Mouse (Mus musculus) intestine, embryonic 14.5 days (tissue): ENCODE data around the gene Lingo1. TPM values are rescaled to one million over a fixed set of nuclear protein-coding genes. Genes with fewer than 3 reads are reported as not detected.

ENCODE experiments used
- ATAC-seq: fragments of 200-750 bp; cut with Nextera tagmentation; replicated peaks from 2 replicates; pipeline ENCODE4 v1.8.0; 2017; ENCODE audit warnings: low read depth, moderate number of reproducible peaks, moderate TSS enrichment, moderate library complexity; ENCODE audit not compliant: low FRiP score, low TSS enrichment
- DNase-seq: peaks from one replicate; pipeline ENCODE4 v3.0.0-alpha.2; 2018; ENCODE audit warnings: low spot score
- H3K27ac ChIP-seq: fragments of 300-500 bp; sonication (generic); 2 replicates; pipeline ENCODE4 v1.5.1; 2014; ENCODE audit warnings: low read depth, mild to moderate bottlenecking, control low read depth
- H3K27me3 ChIP-seq: fragments of 300-500 bp; sonication (generic); replicated peaks from 2 replicates; pipeline ENCODE4 v1.6.1; 2014; ENCODE audit warnings: low read length, control low read depth; ENCODE audit not compliant: control insufficient read depth, insufficient read depth
- H3K36me3 ChIP-seq: fragments of 300-500 bp; sonication (generic); 2 replicates; pipeline ENCODE4 v1.6.1; 2014; ENCODE audit warnings: low read length, control low read depth; ENCODE audit not compliant: control insufficient read depth, insufficient read depth
- H3K4me1 ChIP-seq: fragments of 300-500 bp; sonication (generic); replicated peaks from 2 replicates; pipeline ENCODE4 v1.6.1; 2014; ENCODE audit warnings: low read length, control low read depth, mixed read lengths; ENCODE audit not compliant: control insufficient read depth, insufficient read depth
- H3K4me2 ChIP-seq: fragments of 300-500 bp; sonication (generic); 2 replicates; pipeline ENCODE4 v1.6.1; 2014; ENCODE audit warnings: low read length
- H3K4me3 ChIP-seq: fragments of 300-500 bp; sonication (generic); 2 replicates; pipeline ENCODE4 v1.5.1; 2014; ENCODE audit warnings: low read depth, low read length, control low read depth, mixed read lengths
- H3K9ac ChIP-seq: fragments of 300-500 bp; sonication (generic); 2 replicates; pipeline ENCODE4 v1.6.1; 2014; ENCODE audit warnings: mild to moderate bottlenecking, low read length
- H3K9me3 ChIP-seq: fragments of 300-500 bp; sonication (generic); 2 replicates; pipeline ENCODE4 v1.6.1; 2016; ENCODE audit warnings: low read length, control low read depth; ENCODE audit not compliant: control insufficient read depth
- WGBS: fragments of 180-500 bp; shearing (Covaris S2); extraction: QIAGEN DNeasy Blood & Tissue Kit; methylation state at CpG from one replicate; pipeline ENCODE4 v1.1.7; 2014; 5-methylcytosine and 5-hydroxymethylcytosine counted together
- polyA plus RNA-seq: library from polyadenylated mRNA; unstranded; fragments of >200 nt; fragmentation: Nextera tagmentation; extraction: Ambion mirVana; gene quantifications from 2 replicates; pipeline ENCODE4 v1.2.1, GENCODE M21; 2014

The Lingo1 gene
- polyA plus RNA-seq, 1 experiment from 2014 or later = 1.9 TPM

DNA sequence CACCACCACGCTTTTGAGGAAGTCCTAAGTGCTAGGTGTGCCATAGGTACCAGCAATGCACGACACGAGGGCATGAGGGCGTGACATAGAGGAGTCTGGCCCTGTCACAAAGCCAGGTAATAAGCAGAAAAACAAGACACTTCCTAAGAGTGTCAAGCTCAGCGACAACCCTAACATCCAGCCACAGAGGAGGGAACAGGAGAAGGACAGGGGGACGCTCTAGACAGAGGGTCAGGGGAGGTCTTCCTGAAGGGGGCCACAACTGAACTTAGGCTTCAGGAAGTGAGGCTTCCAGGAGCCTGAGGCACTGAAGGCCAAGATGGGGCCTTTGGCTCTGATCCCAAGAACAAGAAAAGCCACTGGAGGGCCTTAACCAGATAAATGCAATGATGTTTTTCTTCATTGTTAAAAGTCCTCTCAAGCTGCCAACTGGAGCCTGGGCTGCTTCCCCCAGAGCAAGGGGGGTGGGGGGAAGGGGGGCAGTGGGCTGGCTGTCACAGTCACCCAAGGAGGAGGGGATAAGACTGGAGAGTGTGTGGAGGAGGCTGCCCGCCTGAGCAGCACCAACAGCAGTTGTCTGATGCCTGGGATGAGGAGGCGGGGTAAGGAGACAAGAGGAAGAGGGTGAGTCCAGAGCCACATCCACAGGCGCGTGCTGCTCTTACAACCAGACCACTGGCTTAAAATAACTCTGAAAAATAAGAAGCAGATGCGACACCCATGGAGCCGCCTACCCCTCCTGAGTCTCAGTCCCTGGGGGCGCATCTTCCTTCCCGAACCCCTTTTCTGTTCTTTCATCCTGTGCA, 109.7 kb downstream of the Lingo1 start:
- 53% methylated on average over 14 of the region's 14 CpGs for WGBS
- no peaks in the 10 kb centered on the region for H3K27me3 ChIP-seq
- ATAC-seq (0 out of 2 replicates have a peak, but pooled peaks have one; percentile 68), DNase-seq (no peak)
- H3K9me3 ChIP-seq = no peaks in the 10 kb centered on the region
- H3K36me3 ChIP-seq = no peaks in the 10 kb centered on the region
- H3K9ac ChIP-seq = no peak overlapping the region
- H3K4me2 ChIP-seq = no peak overlapping the region
- H3K4me1 ChIP-seq = peaks cover 4% of the 10 kb centered on the region; the same call in 1 of the 2 replicates
- 0 out of 2 replicates have a peak overlapping the region, but pooled peaks have one; percentile 14 for H3K27ac ChIP-seq
- no peak overlapping the region for H3K4me3 ChIP-seq

GRCm38 (mm10) chr9:56682826-56683225, 113.4 kb downstream of the Lingo1 start:
- H3K27me3 ChIP-seq = no peaks in the 10 kb centered on the region
- ATAC-seq (no peak), DNase-seq (no peak)
- H3K36me3 ChIP-seq = no peaks in the 10 kb centered on the region
- H3K9ac ChIP-seq = no peak overlapping the region
- no peak overlapping the region for H3K4me3 ChIP-seq
- H3K4me2 ChIP-seq = no peak overlapping the region
- H3K4me1 ChIP-seq = peaks cover 4% of the 10 kb centered on the region; the same call in 1 of the 2 replicates
- H3K9me3 ChIP-seq = 0 out of 2 replicates have a peak, but pooled peaks cover 3% of the 10 kb centered on the region
- 47% methylated on average over 4 of the region's 4 CpGs for WGBS
- H3K27ac ChIP-seq = no peak overlapping the region

DNA sequence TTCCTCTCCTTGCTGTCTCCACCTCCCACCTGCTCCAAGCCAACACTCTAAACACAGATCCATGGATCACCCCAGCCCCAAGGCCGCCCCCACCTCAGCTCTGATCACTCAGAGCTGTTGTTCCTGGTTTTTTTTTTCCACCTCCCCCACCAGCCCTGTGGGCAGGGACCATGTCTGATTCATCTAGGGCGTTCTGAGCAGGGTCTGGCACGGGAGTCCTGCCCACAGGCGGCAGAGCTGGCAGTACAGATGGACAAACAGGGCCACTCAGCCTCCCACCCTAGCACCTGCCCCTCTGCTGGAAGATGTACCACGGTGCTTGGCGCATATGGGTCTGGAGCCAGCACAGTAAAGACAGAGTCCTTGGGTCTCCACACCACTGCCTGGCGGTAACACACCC, 114.3 kb downstream of the Lingo1 start:
- H3K27me3 ChIP-seq = no peaks in the 10 kb centered on the region
- peaks cover under 1% of the 10 kb centered on the region; the same call in 1 of the 2 replicates for H3K4me1 ChIP-seq
- 0 out of 2 replicates have a peak, but pooled peaks cover 3% of the 10 kb centered on the region for H3K9me3 ChIP-seq
- no peak for ATAC-seq
- no peak overlapping the region for H3K27ac ChIP-seq
- no peak overlapping the region for H3K9ac ChIP-seq
- no peak overlapping the region for H3K4me2 ChIP-seq
- DNase-seq = no peak
- H3K36me3 ChIP-seq = no peaks in the 10 kb centered on the region
- 83% methylated on average over 7 of the region's 7 CpGs for WGBS
- no peak overlapping the region for H3K4me3 ChIP-seq

GRCm38 (mm10) chr9:56678929-56679681, 117.2 kb downstream of the Lingo1 start:
- no peak overlapping the region for H3K9ac ChIP-seq
- H3K9me3 ChIP-seq = 0 out of 2 replicates have a peak, but pooled peaks cover 3% of the 10 kb centered on the region
- no peaks in the 10 kb centered on the region for H3K36me3 ChIP-seq
- ATAC-seq = no peak
- no peaks in the 10 kb centered on the region for H3K27me3 ChIP-seq
- H3K27ac ChIP-seq = no peak overlapping the region
- WGBS = 85% methylated on average over 22 of the region's 22 CpGs
- no peak overlapping the region for H3K4me3 ChIP-seq
- no peak overlapping the region for H3K4me2 ChIP-seq
- no peak for DNase-seq
- no peaks in the 10 kb centered on the region for H3K4me1 ChIP-seq

- 88% methylated on average over 7 of the region's 7 CpGs for WGBS
- Histone ChIP-seq H3K9me3 (0 out of 2 replicates have a peak, but pooled peaks cover 3% of the 10 kb centered on the region), H3K9ac (no peak overlapping the region), H3K36me3 (no peaks in the 10 kb centered on the region), H3K4me2 (no peak overlapping the region), H3K27ac (no peak overlapping the region), H3K27me3 (no peaks in the 10 kb centered on the region), H3K4me3 (no peak overlapping the region), H3K4me1 (no peaks in the 10 kb centered on the region)
- ATAC-seq (no peak), DNase-seq (no peak)
Measured at GRCm38 (mm10) chr9:56675696-56676095, 120.6 kb downstream of the Lingo1 start.

DNA sequence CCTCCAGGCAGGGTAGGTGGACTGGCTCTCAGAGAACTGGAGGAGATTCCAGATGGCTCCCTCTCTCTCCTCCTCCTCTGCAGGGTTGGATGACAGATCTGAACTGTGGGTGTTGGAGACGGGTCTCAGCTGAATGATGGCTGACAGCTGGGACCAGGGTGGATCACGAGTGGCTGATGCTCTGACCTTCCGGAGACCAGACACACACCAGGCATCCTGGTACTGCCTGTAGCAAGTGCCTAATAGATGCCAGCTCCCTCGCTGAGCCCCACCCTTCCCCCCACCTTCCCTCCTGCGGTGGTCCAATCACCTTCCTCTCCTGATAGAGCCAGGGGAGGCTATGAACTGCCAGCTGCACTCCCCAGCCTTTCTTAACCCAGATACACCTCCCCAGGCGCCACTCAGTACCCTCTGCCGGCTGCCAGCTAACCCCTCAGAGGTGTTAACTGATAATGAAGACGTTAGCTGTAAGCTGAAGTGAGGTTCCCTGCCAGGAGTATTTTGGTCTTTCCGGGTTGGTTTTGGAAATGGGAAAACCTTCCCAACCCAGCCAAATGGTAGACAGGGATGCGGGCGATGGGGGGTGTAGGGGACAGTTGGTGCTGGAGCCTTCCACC, 126.6 kb downstream of the Lingo1 start:
- H3K4me3 ChIP-seq = no peak overlapping the region
- no peak overlapping the region for H3K4me2 ChIP-seq
- H3K27ac ChIP-seq = no peak overlapping the region
- no peaks in the 10 kb centered on the region for H3K36me3 ChIP-seq
- ATAC-seq = no peak
- no peaks in the 10 kb centered on the region for H3K9me3 ChIP-seq
- DNase-seq = no peak
- no peaks in the 10 kb centered on the region for H3K27me3 ChIP-seq
- WGBS = 32% methylated on average over 11 of the region's 11 CpGs
- no peaks in the 10 kb centered on the region for H3K4me1 ChIP-seq
- H3K9ac ChIP-seq = no peak overlapping the region

DNA sequence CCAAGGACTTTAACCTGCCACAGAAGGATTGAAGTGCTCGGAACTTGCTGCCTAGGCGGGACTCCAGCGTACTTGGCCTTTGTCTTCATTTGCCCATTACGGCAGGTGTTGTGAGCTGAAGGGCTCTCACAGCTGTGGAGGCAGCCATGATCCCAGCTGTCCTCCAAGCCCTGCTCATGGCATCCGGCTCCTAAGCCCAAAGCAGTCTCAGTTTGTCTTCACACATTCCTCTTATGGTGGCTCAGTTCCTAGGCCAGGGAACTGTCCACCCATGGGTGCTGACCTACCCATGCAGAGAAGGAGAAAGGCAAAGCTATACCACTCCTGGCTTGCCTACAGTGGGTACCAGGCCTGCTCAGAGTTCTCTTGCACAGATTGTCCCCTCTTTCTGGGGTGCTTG, 132.1 kb downstream of the Lingo1 start:
- no peak overlapping the region for H3K27ac ChIP-seq
- ATAC-seq (no peak), DNase-seq (peak; percentile 60)
- no peak overlapping the region for H3K9ac ChIP-seq
- no peak overlapping the region for H3K4me3 ChIP-seq
- no peaks in the 10 kb centered on the region for H3K9me3 ChIP-seq
- WGBS = 73% methylated on average over 5 of the region's 5 CpGs
- H3K36me3 ChIP-seq = no peaks in the 10 kb centered on the region
- H3K27me3 ChIP-seq = no peaks in the 10 kb centered on the region
- no peak overlapping the region for H3K4me2 ChIP-seq
- no peaks in the 10 kb centered on the region for H3K4me1 ChIP-seq

- Histone ChIP-seq H3K36me3 (no peaks in the 10 kb centered on the region), H3K9me3 (no peaks in the 10 kb centered on the region), H3K27ac (no peak overlapping the region), H3K4me1 (no peaks in the 10 kb centered on the region), H3K27me3 (no peaks in the 10 kb centered on the region), H3K4me3 (no peak overlapping the region), H3K9ac (no peak overlapping the region), H3K4me2 (no peak overlapping the region)
- ATAC-seq (no peak), DNase-seq (no peak)
- 78% methylated on average over 7 of the region's 7 CpGs for WGBS
Measured at GRCm38 (mm10) chr9:56662946-56663345, 133.3 kb downstream of the Lingo1 start.
